Mouse (Mus musculus): ENCODE data around the gene Stxbp6.
A peak's percentile ranks its signal among the peaks of the same experiment; 100 is the strongest.
"Not testable (repeated sequence)": the region's sequence is repeated elsewhere in the genome, so short reads cannot be mapped to it uniquely, and the experiment has no call there.

The Stxbp6 gene

DNA sequence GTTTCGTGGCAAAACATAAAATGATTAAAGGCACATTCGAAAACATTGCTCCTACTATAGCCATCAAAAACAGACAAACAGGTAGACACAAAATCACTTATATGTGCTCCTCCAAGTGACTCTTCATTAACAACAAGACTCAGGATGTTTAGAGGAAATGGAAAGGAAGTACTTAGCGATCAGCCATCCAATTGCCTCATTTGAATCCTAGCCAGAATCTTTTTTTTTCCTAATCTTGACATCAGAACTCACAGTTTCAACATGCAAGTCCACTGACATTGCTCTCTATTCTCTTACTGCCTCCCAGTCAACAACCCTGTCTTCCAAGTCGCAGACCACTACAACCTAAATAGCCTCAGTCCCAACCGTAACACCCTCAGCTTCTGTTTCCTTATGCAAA, 21.2 kb downstream of the Stxbp6 start:
- no peak for DNase-seq

DNA sequence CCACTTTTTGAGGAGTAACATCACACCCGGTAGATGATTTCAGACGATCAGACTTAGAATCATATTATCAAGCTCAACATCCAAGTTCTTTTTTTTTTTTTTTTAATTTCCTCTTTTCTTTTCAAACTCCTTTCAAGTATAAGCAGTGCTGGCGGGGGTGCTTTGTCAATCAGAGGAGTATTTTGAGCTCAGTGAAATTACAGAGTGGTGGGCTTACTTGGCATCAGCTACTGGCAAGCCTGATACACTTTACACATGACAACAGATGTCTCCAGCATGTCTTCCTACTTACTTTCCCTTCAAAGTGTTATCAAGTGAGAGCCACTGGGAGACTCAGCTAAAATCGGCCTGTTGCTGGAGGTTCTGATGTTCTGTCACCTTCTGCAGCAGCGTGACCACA, 21.6 kb downstream of the Stxbp6 start:
- no peak for DNase-seq

DNA sequence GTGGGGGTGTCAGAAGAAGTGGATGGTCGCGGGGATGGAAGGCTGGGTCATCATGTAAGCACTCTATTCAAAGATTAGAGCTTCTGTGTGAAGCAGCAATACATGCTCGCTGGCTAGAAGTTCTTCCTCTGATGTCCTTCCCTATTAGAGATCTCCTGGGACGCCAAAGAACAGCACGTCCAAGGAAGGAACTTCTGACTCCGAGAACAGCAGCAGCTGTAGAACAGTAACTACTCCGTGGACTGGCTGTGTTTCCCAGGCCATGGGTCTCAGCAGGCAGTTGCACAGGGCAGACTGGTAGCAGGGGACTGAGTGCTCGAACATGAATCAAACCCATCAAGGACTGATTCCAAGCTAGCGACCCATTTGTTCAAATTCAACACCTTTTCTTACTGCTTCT, 24.6 kb downstream of the Stxbp6 start:
- DNase-seq: no peak

DNA sequence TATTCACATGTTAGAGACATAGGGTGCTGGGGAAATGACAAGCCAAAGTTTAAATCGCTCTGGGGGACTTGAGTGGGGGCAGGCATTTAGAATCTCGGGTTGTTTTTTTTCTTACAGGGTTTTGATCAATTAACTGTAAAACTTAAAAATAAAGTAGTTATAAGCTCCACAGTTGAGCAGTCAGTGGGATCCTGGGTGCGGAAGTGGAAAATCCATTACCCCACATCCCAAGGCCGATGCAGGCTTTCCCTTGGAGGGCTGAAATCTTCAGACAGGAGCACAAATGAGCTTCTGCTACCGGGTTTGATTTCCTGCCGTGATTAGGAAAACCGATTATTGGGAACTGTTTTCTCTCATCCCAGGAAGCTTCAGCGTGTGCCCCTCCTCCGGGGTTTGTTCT, 26.8 kb downstream of the Stxbp6 start:
- DNase-seq: not testable (repeated sequence)

DNA sequence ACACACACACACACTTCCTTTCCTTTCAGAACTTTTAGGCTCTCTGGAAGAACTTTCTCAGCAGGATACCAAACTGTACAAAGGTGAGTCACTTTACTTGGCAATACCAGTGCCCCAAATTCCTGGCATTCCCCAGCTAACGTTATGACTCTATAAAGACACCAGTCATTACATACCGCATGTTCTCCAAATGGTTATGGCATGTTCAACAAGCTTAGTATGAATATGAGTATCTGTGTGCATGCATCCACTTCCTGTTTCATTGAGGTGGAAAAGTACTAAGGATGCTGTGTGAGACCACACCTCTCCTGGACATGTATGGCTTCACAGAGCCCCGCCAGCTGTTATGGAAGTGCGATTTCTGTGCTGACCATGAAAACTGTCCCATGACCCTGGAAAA, 27.3 kb downstream of the Stxbp6 start:
- DNase-seq: no peak

DNA sequence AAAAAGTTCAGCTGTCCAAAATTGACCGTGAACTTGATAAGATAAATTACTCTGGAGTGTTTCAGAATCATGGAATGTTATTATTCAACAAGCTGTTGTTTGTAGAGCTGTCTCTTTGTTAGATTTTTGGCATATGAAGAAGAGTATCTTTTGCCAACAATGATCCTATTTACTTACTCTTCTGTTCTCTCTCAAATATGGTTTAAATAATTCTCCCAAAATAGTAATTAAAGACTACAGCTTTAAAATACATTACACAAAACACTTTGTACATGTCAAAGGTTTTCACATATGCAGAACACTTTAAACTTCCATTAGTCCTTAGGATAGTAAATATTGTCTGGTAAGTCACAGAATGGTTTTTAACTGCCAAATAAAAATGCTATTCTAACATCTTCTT, 29.9 kb downstream of the Stxbp6 start:
- no peak for DNase-seq

DNA sequence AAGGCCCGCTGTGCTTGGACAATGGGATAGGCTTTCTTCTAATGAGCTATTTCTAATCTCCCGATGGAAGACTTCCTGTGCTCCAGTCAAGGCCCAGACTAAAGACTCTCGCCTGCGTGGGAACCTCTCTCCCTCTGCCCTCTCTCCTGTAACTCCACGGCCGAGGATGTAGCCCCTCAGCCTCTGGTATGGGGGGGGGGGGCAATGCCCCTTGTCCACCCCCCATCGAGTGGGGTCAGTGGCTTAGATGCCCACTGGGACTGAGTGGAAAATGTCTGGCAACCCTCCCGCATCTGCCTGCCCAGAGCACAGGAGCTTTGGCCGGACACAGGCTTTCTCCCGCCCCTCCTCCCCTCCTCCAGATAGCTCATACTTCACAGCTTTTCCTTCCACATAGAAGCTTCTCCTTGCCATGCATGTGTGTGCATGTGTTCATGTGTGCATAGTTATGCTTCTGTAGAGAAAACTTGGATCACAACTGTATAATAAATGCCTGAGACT, 31.9 kb downstream of the Stxbp6 start:
- no peak for DNase-seq

DNA sequence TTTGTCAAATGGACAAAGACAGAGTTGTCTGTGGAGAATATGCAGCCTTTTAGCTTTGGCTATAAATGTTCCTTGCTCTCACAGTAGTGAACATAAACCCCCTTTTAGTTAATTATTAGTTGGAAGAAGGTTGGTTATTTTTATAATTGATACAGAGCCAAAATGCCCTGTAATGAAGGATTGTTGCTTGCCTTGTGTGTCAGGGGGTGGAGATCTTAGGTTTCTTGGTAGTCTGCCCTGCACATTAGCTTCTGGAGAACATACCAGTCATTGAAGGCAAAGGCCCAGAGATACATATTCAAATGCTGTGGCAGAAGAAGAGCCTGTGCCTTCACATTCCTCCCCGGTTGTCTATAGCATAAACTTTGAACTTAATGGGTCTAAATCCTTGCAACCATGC, 37.0 kb downstream of the Stxbp6 start:
- DNase-seq: no peak

DNA sequence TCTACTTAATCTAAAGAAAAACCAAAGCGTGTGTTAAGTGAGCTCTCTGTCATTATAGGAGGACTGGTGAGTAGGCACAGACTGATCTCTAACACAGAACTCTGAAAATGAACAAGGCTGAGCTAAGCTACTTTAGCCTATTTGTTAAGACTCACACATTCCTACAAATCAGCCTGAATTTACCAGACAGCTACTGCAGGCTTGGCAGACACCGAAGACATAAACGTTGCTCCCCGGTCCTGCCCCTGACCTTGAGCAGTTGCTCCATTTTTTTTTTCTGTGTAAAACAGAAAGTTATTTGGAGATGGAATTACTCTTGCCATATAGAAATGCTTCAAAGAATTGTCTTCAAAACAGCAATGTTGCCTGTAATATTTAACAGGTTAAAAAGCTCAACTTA, 37.4 kb downstream of the Stxbp6 start:
- no peak for DNase-seq

DNA sequence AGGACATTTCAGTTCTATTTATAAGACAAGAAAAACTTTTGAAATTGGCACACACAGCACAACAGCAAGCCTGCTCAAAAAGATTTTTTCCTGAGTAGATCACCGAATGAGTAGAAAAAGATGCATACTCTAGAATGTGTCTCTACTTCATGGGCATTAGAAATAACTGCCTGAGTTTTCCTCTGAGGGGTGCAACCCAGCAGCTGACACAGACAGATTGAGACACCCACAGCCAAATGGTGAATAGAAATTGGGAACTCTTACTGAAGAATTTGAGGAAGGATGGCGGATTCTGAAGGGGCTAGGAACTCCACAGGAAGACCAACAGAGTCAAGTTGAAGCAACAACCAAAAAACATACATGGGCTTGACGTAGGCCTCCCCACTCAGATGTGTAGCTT, 43.8 kb downstream of the Stxbp6 start:
- DNase-seq: no peak

DNA sequence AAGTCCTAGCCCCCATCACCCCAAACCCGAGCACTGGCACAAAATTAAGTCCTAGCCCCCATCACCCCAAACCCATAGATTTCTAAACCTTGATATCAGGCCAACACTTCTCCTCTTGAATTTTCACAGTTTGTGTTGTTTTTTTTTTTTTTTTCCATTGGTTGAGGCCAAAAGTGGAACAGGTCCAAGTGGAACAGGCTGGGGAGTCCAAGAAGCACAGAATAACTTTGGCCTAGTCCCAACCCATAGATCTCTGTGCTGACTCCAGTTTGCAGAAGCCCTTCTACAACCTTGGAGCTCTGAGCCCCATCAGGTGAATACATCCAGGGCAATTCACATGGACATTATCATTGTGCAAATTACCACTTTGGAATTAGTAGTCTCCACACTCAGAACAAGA, 48.2 kb downstream of the Stxbp6 start:
- DNase-seq: no peak

DNA sequence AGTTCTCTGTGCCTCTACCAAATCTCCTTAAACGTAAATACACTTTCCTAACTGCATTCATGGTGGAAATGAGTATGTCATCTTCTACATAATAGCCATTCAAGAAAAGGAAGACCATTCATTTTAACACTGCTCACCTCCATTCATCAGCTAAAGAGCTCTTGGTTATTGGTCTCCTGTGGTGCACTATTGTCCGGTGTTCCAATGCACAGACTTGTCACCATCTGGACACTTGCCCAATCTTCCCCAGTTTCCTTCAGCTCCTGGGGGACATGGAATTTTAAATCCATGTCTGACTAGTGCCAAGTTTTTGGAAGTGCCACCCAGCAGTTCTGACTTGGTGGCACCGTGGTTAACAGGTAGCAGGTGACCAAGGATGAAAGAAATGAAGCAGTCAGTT, 54.5 kb downstream of the Stxbp6 start:
- DNase-seq: no peak

DNA sequence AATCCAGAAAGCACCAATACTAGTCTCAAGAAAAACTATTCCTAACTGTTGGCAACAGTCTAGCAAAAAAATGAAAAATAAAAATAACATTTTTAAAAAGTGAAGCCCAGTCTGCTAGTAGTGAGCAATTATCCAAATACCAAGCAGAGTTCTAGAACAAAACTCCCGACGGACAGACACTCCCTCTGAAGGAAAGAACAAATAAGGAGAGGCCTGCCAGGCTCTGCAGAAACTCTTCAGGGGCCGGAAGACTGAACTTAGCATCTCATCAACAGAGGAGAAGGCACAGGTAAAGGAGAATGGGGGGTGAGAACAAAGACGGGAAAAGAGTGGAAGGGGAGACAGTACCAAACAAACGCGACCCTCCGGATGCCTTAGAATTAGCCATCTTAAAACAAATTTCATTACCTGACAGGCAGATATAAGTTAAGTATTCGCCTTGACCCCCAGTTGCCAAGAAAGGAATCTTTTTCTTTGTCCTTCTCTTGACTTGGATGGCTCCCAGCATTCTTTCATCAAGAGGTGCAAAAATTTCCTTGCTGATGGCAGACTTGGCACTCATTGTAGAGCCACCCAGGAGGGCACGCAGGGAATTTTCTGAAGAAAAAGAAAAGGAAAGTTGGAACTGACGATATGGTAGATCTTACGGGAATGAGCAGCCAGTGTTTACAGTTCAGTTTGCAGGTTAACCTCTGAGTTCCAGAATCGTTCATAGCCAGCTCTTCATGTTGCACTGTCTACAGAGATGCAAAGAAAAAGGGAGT, 55.3 kb downstream of the Stxbp6 start:
- no peak for DNase-seq

DNA sequence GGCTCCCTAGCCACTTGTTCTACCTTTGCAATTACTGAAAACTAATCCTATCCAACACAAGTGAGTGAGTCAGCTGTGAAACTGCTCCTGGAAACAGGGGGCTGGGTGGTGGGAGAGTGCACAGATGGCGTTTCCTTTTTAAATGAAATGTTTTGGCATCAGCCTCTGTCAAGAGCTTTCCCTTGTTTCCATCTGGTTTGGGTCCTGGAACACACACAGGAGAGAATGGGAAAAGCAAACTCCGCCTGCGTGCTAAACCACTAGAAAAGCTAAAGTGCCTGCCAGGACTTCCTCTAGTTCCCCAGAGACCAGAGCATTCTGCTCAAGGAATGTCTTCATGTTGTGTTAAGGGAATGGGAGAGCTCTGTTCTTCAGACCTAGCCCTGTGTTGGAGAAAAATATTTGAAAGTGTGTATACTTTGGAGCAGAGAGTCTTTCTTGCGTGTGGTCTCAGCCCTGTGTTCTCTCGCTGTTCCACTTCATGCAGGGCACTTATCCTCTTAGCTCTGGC, 61.2 kb downstream of the Stxbp6 start:
- peak; percentile 40 for DNase-seq

DNA sequence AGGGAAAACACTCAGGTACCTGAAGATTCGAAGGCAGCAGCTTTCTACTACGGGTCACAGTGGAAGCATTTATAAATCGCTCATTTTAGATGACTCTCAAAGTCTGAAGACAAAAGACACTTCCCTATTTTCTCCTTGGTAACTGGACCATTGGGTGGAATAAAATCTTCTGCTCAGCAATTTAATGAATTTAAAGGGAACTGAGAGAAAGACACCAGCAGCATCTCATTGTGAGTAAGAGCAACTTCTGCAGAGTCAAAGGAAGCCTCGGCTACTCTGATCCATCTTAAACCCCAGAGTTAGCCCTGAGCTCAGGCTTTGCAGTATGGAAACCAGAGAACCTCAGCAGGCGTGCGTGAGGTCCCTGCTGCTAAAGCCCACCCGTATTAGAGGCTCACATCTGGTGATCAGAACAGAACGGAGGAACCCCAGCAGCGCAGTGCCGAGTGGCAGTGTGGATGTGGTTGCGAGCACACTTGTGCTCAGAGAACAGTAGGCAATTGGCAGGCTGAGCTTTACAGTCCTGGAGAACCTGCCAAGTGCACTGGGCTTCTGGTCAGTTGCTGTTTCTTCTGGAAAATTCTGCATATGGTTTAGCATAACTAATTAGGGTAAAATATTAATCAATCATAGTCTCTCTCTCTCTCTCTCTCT, 62.9 kb downstream of the Stxbp6 start:
- no peak for DNase-seq

DNA sequence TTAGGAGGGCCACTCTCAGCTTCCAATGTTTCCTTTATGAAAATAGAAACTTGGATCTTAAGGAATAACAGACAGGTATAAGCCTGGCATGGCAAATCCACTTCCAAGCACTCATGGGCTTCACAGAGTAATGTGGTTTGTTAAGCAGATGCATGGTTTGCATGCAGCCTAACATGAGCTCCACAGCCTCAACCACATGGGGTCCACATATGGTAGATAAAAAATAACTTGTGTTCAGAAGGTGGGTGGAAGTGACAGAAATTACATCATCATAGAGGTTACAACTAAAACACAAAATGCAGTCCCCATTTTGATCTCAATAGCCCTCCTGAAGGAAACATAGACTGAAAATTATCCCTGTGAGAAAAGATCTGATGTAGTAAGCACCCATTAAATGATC, 63.5 kb downstream of the Stxbp6 start:
- DNase-seq: no peak

DNA sequence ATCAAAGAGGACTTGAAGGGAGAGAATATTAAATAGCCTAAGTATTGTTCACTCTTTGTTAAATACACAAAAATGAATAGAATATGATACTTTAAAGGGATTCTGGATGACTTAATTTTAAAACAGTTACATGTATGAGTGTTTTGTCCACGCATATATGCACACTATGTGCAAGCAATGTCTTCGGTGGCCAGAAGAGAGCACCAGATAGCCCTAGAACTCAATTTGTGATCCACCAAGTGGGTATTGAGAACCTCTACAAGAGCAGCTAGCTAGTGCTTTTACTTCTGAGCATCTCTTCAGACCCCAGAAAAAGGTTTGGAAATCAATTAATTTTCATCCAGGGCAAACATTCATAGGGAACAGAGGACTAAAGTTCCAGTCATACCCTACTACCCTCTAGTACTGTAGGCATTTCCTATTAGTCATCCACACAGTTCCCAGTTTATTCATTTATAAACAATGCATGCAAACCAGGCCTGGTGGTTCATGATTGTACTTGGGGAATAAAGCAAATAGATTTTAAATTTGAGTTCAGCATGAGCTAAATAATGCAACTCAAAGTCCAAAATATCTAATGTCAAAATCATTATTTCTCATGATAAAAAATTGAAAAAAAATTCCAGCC, 64.4 kb downstream of the Stxbp6 start:
- no peak for DNase-seq

DNA sequence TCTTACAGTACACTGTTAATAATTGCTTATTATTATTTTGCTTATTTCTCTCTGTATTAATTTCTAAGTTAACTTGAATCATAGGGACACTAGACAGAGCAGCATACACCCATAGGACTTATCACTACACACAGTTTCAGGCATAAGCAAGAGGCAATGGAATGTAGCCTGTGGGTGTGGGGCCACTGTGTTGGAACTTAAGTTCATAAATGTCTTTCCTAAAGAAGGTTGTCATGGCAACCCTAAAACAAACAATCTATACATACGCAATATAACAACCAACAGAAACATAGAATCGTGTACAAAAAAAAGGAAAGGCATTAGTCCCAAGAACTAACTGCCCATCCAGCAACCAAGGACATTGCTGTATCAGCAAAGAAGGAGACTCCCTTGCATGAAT, 67.9 kb downstream of the Stxbp6 start:
- no peak for DNase-seq

DNA sequence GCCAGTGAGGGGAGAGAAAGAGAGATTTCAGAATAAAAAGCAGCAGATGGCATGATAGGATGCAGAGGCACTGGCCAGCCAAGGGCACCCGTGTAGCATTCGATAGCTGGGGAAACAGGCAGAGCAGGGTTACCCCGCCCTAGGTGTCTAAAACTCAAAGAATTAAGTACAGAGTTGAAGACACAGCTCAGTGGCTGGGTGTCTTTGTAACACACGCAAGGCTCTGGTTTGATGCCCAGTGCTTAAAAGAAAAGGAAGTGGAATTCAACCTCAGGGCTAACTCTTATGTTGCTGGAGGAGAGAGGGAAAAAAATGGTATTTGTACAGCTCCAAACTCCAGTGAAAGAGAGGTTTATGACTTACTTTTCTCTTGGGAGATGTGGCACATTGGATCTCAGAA, 68.5 kb downstream of the Stxbp6 start:
- no peak for DNase-seq

DNA sequence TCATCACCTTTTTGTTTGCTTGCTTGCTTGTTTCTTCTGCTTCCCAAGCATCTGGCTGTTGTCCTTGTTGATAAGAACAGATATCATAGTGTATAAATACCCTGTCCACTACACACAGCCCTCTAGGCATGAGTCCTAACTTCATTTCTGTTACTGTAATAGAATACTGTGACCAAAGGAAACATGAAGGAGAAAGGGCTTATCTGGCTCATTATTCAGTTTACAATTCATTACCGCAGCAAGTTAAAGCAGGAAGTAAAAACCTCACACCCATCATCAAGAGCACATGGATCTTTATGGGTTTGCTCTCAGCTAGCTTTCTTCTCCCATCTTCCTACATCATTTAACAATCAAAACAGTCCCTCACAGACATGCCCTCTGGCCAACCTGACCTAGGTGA, 72.5 kb downstream of the Stxbp6 start:
- DNase-seq: no peak

DNA sequence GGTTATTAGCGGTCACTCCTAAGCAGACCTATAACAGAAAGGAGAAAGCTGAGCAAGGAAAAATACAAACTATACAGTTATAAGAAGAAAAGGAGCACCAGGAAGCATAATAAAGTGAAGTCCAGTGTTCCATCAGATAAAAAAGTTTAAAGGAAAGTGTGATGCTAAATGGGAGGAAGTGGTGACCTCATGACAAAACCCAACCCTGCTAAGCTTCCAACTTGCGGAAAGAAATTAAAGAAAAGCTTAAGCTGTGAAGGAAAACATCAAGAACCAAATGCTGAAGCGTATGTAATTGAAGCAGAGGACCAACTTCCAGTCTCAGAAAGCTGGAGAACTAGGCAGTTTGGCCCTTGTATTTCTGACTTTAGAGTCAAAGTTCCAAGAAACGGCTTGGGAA, 77.1 kb downstream of the Stxbp6 start:
- no peak for DNase-seq

DNA sequence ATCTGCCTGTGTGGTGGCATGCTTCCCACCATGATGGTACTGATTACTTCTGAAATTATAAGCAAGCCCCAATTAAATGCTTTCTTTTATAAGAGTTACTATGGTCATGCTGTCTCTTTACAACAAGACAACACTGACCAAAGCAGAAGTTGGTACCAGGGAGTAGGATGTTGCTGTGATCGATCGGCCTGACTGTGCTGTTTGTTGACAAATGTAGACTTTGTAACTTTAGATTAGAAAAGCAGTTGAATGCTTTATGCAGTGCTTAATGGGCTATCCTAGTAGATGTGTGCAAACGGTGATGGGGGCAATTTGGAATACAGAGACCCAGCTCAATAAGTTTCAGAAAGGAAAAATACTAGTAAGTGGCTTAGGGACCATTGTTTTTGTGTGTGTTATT, 77.6 kb downstream of the Stxbp6 start:
- no peak for DNase-seq

DNA sequence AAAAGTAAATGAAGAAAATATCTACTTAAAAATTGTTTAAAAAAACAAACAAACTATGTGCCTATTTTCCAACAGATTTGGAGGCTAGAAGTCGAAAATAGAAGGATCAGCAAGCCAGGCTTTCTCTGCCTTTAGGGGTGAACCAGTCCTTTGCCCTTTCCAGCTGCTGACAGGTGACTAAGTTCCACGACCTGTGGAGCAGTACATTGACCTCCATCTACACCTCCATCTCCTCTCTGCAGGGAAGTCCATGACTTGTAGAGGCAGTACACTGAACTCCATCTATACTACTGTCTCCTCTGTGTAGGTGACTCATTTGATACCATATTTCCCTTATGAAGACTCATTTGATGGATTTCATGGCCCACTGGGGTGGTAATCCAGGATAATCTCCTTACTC, 78.2 kb downstream of the Stxbp6 start:
- DNase-seq: no peak

DNA sequence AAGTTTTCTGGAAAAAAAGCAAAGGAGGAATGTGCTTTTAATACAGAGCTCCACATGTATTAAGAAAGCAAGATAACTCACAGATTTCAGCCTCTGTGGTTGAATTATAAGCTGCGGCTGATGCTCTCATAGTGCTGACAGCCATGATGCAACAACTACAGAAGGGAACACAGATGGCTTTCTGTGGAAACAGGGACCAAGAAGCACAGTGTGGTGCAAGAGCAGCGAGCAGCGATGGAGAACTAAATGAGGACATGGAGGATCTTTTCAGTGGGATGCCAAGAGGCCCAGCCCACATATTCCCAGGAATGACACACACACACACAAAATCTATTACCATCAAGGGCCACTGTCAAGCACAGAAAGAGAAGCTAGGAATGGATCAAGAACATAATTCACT, 81.1 kb downstream of the Stxbp6 start:
- DNase-seq: peak; percentile 23
